Mouse (Mus musculus): ENCODE data around the gene Dmrta1.
"Not testable (repeated sequence)": the region's sequence is repeated elsewhere in the genome, so short reads cannot be mapped to it uniquely, and the experiment has no call there.

Gene Dmrta1

DNA sequence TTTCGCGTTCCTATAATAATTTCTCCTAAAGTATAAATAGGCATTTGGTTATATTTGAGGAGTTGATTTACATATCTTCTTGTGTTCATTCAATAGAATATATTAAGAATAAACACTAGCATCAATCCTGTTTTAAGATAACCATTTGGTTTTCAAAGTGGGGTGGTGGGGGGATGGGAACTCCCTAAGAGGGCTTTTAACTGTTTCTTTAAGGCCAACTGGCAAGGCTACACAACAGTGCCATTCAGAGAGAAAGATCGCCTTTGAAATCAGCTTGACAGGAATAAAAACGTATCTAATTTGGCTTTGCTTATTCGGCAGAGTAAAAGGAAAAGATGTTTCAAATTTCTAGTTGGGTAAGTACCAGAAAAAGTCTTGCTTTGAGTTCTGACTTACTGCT, at the start of gene Dmrta1:
Dmrta1 (plus strand) TSS at position 242 of the 400 bp plus-strand sequence.
- DNase-seq: no peak

DNA sequence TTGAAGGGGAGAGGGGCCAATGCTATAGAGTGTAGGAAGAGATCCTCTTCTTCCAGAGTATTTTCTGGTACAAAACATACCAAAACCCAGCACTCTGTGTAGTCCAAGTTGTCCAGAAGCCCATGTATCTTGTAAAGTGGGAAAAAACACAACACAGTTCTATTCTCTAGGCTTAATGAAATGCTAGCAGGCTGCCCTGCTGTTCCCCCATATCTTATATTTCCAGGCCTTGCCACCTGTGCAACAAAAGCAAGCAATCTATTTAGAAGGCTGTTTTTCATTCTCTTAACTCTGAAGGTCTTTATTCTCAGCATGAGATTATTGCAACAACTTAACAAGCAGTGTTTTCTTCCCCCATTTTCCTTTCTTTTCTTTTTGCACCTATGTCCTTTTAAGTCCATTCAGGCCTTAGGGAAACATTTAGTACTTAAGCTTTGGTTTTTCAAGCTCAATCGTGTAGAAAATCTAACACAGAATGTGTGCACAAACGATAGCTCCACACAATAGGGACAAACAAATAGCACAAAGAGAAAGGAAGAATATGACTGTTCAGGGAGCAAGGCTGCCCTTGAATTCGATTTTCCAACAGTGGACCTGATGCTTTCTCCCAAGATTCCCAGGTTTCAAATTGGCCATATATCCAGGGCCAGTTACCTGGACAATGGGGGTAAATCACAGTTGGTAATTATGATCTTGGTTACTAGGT, 48.7 kb upstream of the Dmrta1 start:
- no peak for DNase-seq

DNA sequence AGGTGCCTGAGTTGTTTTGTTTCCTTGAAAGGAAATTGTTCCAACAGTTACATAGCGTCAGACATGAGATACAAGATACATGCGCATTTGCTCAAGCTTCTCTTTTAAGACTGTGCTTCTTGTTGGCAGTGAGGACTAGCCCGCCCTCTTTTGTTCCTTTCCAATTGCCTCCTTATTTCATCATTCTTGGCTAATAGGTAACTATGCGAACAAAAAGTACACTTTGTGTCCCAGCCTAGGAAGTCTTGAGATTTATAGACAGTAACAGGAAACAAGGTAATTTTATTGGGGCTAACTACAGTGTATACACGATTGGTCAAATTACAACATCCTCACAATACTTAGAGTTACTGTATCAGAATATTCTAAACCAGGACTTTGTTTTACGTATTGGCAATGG, 47.7 kb upstream of the Dmrta1 start:
- no peak for DNase-seq

DNA sequence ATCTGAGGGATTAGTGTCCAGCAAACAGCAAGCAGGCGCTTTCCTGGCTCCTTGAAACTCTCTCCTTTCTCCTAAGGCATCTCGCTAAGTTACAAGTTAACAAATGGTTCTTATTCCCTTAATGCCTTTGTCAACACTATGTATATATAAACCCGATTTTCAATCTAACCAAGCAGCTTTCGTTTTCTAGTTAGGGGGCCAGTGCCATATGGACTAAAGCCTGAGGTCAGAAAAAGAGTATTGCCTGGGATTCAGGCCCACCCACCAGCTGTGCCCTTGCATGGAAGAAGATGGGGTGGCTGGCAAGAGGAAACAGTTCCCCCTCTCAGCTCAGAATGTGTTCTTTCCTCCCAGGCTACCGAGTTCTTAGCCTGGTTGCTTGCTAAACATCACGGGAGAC, 40.6 kb upstream of the Dmrta1 start:
- DNase-seq: no peak

DNA sequence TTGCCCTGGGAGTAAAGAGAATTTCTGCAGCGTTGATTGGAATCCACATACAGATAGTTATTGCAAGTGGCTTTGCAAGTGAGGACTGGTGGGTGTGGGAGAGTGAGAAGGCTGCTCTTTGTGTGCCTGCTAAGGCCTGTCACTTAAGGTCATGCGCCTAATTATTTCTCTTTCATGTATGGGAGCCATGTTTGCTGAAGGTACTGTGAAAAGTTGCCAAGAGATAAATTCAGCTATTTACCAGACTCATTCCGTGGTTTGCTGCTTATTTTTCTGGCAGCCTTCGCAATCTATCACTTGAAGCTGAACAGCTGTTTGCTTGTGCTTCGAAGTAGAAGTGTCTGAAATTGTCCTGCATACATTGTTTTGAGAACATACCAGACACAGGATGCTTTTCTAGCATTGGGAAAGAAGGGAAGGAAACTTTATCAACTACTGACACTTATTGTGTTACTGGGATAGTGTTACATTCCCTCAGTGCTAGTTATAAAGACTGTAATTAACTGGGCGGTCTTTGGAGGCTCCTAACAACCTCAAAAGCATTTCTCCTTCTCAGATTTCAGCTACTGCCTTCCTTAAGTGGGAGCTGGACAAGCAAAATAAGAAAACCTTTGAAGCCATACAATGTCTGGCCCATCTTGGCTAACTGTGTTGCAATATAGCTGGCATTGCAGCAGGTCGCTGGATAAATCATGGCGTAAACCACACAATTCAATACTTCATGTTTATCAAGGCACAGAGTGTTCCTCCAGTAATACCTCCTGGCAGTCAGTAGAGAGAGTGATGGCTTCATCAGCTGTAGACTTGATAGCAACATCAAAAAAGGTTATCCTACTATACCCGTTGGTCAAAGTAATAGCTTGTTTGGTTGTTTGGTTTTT, 34.8 kb upstream of the Dmrta1 start:
- peak; percentile 12 to 13 for DNase-seq

DNA sequence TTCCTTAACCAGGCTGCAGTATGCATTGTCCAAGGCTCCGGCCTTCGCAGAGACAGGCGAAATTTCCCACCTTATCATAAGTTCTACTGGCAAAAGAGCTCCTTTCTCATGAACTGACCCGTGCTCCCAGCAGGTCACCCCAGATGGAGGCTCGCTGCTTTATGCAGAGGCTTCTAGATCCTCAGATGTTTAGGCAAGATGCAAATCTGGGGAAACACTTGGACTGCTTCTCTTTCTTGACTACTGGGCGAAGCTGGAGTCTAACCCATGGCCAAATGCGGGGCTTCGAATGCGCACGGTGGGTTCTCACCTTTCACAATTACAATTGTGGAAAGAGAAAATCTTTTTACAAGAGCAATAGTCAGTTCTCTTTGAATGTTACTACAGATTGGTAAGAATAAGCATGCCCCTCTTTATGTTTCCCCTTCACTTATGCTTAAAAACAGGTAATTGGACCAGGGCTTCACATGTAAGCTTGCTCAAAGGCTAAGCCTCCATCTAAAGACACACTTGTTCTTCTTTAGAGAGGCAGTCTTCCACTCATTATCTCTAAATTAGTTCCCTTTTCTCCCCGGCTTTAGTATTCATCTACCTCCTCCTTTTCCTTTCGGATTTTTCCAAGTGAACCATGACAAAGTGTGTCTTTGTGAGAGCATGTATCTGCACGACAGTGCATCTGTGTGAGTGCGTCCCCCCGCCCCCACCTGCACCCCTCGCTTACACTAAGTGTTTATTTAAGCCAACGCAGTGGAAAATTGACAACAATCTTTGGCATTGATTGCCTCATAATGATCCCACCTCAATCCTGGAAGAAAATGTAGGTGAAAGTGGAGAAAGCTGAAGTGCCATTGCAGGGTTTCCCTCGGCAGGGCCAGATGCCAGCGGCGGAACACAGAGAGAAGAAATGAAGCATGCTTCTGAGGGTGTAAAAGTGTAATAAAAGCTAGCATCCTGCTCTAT, 28.6 kb upstream of the Dmrta1 start:
- DNase-seq: no peak

DNA sequence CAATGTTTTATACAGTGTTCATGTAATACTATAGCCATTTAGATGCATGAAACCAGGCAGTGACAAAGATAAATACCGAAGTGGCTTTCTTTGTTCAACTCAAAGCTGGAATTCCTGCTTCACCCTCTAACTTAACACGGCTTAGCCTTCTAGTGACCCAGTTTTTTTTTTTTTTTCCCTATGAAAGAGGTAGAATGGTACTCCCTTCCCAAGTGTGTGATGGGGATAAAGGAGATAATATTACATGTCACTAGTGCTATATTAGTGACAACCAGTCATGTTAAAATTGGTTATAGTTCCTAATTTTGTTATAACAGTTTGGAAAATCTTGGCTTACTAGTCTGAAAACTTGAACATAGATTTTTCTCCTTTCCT, 27.9 kb upstream of the Dmrta1 start:
- DNase-seq: no peak

DNA sequence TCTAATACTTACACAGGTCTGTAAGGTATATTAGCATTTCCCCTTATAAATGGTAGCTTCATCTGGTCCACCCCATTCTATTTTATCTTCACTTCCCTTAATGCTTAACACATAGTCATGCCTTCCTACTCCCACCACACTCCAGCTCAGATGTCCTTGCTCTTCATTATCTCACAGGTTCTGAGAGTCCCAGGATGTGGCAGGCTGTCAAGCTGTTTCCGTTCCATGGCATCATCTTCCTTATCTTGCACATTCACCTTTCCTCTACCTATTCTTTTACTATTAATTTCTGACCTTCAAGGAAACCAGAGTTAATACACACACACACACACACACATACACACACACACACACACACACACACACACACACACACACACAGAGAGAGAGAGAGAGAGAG, 27.5 kb upstream of the Dmrta1 start:
- no peak for DNase-seq

DNA sequence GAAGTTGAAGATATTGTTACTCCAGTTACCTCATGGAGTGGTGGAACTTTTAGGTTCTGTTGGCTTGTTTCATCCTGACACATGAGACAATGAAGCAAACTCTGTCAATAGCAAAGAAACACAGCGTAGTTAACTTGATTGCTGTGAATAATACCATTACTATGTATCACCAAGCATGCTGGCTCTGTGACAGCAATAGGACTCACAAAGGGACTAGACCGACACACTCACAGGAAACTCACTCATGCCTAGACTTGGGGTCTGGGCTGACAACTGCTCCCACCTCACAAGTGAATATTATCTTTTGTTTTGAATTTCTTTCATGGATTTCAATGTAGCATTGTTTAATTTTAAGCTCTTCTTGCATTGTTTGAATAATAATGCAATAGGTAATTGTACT, 15.8 kb upstream of the Dmrta1 start:
- no peak for DNase-seq

DNA sequence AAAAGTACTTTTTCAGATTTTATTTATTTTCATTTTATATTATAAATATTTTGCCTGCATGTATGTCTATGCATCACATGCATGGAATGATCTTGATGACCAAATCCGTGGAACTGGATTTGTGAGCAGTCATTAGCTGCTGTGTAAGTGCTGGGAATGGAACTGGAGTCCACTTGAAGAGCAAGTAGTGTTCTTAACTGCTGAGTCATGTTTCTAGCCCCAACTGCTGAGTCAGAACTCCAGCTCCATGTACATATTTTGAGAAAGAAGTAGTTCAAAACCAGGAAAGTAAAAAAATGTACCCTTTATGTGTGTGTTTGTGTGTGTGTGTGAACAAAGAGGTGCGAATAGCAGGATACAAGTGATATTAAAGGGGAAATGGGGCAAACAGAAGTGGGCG, 4.5 kb upstream of the Dmrta1 start:
- no peak for DNase-seq

DNA sequence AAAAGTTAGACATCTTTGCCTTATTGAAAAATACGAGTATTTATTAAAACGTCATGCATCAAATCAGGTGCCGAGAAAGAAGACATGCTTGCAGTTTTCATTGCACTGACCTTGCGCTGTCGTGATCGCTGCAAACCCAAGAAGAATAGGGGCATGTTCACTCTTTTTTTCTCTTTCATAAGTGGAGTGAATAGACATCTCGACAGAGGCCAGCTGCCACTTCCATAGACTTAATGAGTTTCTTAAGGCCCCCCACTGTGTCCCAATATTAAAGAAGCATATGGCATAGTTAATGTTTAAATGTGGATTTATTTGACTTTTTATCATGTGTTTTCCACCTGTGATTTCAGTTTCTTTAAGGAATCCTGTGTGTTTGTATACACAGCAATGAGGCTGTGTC, 1.3 kb upstream of the Dmrta1 start:
- DNase-seq: no peak

DNA sequence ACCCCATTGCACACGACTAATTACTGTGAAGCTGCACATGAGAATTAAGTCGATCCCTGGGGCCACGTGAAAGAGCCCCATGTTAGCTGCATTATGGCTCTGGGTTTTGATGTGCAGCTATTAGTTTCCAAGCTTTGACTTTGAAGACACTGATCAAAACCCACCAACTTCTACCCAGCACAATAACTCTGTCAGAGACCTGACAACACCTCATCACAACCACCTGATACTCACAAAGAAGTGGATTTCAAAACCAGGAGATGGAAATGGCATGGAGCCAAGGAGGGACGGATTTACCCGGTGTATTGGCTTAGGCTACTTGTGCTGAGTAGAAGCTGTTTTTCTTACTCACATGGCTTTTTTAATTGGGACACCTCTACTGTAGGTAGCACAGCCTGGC, 523 bp upstream of the Dmrta1 start:
- no peak for DNase-seq

DNA sequence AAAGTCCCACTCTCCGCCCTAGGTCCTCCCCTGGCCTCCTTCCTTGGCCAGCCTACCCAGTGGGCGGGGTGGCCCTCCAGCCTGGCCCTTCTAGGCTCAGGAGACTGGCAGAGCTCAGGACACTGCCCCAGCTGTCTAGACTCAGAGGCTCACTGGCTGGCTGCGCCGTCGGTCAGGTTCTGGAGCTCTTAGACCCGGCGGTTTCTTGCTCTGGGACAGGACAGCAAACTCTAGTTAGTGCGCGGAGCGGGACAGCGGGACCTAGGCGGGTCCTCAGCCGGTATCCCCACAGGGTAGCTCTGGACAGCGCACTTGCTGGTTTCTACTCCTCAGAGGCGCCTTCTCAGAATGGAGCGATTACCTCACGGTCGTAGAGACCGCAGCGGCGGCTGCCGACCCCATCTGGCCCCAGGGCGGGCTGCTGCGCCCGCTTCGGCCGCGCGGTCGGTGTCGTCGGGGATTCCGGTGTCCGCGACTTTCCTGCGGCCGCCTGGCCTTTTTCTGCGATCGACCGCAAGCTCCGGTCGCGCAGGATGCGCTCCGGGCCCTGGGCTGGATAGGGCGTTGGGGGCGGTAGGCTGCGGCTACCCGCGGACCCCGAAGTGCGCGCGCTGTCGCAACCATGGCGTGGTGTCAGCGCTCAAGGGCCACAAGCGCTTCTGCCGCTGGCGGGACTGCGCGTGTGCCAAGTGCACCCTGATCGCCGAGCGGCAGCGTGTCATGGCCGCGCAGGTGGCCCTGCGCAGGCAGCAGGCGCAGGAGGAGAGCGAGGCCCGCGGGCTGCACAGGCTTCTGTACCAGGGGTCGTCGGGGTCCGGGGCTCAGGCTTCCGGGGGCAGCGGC, 8.9 kb downstream of the Dmrta1 start:
- peak; percentile 55 to 68 for DNase-seq

DNA sequence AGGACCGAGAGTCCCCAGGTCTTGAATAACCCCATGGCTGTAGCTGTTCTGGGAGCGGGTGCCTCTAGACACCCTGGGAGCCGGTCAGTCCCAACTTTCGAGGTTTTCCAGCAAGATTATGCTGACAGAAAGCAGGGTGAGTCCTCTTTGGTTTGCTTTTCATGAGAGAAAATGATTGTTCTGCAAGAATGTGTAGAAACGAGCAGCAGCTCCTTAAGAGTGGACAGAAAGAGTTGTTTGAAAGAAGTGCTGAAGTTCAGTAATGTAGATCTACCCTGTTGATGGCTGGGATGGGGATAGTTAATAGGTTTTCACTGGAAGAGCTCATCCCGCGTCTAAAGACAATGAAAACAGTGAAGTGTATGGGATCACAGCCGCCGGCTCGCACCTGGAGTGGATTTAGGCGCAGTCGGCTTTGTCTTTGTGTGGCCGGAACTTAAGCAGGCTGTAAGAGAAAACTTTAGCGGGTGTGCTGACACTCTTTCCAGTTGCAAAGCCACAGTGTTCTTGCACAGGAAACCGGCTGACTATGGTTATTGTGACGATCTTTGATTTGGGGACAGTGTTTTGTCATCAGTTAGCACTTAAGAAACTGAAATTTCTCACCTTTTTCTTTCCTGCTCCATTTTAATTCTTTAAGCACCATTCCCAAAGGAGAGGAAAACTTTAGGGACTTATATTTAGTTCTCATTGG, 9.7 kb downstream of the Dmrta1 start:
- DNase-seq: no peak

DNA sequence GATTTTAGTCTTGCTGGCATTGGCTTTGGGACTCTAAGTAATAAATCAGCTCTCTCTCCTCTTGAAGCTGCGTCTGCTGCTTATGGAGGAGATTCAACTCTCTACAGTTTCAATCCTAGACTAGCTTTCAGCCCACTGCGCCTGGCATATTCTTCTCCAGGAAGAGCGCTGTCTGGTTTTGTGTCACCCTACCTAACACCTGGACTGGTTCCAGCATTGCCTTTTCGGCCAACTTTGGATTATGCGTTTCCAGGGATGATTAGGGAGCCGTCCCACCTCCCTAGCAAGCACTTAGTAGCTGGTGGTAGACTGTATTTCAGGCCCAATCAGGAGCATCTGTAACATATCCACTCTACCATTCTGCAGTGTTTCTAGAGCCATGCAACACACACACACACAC, 12.7 kb downstream of the Dmrta1 start:
- no peak for DNase-seq

DNA sequence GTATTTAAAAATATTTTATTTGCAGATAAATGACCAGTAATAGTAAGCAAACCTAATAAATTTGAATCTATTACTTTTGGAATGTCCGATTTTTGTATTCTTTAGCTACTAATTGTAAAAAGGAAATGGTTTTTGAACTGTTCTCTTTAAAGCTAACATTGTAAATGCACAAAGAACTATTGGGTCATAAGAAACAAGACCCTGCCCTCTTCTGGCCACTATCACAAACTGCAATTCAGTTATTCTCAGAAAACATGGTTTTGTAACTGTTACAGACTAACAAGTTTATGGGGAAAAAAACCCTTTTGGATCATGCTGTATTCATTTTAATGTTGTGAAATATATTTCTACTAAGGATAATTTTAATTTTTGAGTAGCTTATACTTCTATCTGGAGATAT, 13.5 kb downstream of the Dmrta1 start:
- DNase-seq: no peak

DNA sequence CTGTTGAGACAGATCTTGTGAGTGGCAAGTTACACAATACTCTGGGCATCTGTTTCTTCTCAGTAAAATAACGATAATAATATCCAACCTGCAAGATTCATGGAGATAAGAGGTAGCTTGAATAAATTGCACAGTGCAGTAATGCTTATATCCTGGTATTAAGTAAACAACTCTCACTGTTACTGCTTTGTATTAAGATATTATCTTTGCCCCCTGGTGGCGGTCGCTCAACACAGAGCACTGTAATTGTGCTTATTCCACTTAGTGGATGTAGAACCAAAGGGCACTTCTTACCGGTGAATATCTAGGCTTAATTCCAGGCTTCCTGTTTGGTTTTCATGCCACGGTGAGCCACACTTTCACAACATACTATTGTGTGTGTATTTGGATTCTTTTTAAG, 16.4 kb downstream of the Dmrta1 start:
- peak; percentile 43 for DNase-seq

DNA sequence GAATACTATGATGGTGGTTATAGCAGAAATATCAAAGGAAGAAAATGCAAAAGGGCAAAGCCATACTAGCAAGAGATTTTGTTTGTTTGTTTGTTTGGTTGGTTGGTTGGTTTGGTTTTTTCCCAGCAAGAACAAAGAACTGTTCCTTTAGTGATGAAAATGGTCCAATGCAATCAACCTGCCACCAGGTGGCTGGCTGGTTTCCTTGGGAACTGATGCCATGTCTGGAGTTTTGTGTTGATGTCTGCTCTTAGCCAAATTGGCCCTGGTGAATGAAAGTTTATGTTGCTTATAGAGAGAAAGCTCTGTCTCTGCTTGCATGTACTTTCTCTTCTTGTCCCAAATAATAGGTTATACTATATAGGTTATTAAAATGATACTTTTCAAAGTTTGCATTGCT, 18.7 kb downstream of the Dmrta1 start:
- no peak for DNase-seq

DNA sequence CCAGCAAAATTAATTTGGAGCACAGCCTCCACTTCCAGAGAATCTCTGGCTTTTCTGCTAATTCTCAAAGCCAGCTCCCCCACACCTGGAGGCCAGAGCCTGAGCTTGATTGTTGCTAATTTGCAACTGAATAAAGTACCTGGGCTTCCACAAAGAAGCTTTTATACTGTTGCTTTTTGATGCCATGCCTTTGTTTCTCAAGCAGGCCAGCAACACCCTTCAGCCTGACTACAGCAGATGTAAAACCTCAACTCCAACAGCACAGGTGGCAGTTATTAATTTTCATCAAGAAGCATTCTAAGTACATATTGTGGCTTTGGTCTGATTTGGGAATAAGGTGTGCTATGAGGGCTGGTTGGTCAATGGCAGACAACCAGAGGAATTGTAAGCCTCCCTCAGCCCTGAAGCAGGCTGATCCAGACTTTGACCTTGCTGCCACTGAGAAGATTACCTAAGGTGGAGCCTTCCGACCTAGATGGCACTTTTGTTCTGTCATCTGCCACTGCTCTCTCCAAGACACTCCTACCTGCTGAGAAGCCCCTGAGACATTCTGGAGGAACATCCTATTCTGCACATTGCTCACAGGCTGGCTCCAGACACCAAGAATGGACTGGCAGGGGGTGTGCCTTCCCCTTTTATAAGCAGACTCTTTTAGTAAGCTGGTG, 44.4 kb downstream of the Dmrta1 start:
- not testable (repeated sequence) for DNase-seq

Data from kidney, postnatal 4 days (tissue).